Mouse (Mus musculus) adrenal gland, adult (tissue): ENCODE results near the gene Cldn15.
"Not testable (repeated sequence)": the region's sequence is repeated elsewhere in the genome, so short reads cannot be mapped to it uniquely, and the experiment has no call there.

ENCODE experiments used
- DNase-seq, 2 experiments: peaks; one replicate each; pipeline ENCODE4 v3.0.0; 2022 to 2023; ENCODE audit warnings: low spot score in 1 of 2; ENCODE audit not compliant: inconsistent age in 2 of 2

Gene Cldn15

DNA sequence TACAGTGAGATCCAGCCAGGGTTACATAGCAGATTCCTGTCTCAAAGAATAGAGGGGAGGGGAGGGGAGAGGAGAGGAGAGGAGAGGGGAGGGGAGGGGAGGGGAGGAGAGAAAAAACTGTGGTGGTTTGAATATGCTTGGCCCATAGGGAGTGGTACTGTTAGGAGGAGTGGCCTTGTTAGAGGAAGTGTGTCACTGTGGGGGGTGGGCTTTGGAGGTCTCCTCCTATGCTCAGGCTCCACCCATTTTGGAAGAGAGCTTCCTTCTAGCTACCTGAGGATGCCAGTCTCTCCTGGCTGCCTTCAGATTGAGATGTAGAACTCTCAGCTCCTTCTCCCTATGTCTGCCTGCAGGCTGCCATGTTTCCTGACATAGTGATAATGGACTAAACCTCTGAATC lies 18.5 kb upstream of the Cldn15 start:
- DNase-seq, result no peak

- DNase-seq, result not testable (repeated sequence)
Measured at GRCm38 (mm10) chr5:136949551-136950336, 16.7 kb upstream of the Cldn15 start.

- DNase-seq, result no peak
Measured at GRCm38 (mm10) chr5:136950521-136950920, 15.9 kb upstream of the Cldn15 start.

DNA sequence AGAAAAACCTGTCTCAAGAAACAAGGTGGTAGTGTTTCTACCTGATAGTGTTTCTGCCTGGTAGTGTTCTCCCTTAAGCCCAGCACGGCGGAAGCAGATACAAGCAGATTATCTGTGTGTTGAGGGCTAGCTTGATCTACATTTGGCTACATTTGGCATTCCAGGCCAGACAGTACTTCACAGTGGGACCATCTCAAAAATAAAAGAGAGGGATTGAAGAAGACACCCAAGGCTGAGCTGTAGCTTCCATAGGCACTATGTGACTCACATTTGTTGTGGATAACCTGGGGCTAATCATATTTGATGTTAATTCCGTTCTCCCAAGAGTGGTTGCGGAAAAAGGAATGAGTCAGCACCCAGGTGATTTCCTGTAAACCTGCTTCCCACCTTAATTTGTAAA lies 14.3 kb upstream of the Cldn15 start:
- no peak for DNase-seq

DNA sequence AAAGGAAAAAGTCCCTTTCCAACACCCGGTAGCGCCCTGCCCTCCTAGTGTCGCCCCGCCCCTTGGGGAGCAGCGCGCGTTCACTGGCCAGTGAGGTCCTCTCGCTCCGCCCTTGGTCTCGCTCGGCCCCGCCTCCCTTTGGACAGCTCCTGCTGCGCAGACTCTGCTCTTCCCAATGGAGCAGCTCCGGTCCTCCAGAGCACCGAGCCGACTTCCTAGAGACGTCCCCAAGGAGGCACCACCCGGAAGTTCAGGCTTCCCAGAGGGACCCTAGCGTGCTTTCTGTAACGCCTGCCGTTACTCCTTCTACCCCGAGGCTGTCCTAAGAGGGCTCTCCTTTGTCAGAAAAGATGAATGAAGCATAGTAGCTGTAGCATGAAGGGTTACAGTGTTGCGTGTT lies 13.4 kb upstream of the Cldn15 start, which contains the start of gene Fis1:
Fis1 (plus strand) TSS at position 261 of the 400 bp plus-strand sequence.
- peak; percentile 98 to 99 for DNase-seq

DNA sequence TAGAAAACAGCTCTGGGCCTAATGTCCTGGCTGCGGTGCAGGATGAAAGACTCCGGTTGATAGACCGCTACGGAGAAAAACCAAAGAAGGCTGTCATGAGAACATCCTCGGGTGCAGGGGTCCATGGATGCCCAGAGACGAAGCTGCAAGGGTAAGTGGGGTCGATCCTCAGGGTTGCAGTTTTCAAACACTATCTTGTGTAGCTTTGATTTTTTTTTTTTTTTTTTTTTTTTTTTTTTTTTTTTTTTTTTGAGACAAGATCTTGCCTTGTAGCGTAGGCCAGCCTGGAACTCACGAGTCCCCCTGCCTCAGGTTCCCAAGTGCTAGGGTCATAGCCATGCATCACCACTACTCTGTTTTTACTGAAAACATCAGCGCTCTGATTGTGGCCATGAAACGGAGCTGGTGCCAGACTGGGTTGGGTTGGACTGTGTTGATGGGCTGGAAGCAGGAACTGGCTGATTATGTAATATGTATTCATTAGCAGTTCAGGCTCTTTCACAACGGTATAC lies 12.9 kb upstream of the Cldn15 start:
- DNase-seq, result peak; percentile 54 to 84

DNA sequence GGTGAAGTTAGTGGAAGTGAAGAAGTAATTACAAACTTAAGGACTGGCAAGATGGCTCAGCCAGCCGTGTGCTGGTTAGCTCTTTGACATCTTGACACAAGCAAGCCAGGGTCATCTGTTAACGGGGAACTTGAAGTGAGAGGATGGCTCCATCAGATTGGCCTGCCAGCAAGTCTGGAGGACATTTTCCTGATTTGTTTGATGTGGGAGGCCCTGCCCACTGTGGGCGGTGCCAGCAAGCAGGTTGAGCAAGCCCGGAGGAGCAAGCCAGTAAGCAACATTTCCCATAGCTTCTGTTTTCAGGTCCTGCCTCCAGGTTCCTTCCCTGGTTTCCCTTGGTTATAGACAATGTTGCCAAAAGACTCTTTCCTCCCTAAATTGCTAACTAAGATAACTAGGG lies 10.8 kb upstream of the Cldn15 start:
- DNase-seq, result no peak

GRCm38 (mm10) chr5:136957250-136957649 lies 9.2 kb upstream of the Cldn15 start:
- DNase-seq, result no peak

GRCm38 (mm10) chr5:136958991-136959605 lies 7.3 kb upstream of the Cldn15 start:
- DNase-seq, result no peak

DNA sequence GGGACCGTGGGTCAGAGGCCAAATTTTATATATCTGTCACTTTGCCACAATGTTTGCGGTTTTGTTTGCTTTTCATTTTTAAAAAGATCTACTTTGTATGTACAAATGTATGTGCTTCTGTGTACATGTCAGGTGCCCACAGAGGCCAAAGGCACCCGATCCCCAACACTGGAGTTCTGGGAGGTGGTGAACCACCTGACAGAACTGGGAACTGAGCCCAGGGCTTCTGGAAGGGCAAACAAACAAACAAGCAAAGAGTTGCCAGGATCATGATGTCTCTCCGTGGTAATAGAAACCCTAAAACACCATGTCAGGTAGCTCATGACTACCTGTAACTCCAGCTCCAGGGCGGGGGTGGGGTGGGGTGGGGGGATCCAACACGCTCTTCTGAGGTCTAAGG lies 6.4 kb upstream of the Cldn15 start:
- no peak for DNase-seq

- no peak for DNase-seq
Measured at GRCm38 (mm10) chr5:136961334-136961982, 5.0 kb upstream of the Cldn15 start.

GRCm38 (mm10) chr5:136961983-136962461 lies 4.4 kb upstream of the Cldn15 start:
- peak; percentile 92 to 99 for DNase-seq

- peak; percentile 80 to 94 for DNase-seq
Measured at GRCm38 (mm10) chr5:136962501-136962900, 3.9 kb upstream of the Cldn15 start.

DNA sequence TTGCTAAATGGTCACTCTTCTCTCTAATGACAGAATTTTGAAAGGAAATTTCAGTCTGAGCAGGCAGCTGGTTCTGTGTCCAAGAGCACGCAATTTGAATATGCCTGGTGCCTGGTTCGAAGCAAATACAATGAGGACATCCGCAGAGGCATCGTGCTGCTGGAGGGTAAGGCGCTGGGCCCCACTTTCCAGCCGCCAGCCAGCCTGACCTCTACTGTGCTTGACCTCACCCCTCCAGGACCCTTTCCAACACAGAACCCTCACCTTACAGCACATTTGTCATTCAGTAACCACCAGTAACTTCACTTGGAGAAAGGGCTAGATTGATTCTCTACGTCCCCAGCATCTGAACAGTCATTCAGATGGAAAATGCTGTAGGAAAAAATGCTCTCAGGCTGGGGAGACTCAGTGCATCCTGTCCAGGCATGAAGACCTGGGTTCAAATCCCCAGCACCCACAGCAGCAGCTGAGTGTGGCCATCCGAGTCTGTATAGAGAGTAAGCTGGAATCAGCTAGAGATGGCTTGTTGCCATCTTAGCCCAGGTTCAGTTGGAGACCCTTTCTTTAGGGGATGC lies 3.4 kb upstream of the Cldn15 start:
- no peak for DNase-seq

GRCm38 (mm10) chr5:136965210-136965609 lies 1.2 kb upstream of the Cldn15 start:
- no peak for DNase-seq

DNA sequence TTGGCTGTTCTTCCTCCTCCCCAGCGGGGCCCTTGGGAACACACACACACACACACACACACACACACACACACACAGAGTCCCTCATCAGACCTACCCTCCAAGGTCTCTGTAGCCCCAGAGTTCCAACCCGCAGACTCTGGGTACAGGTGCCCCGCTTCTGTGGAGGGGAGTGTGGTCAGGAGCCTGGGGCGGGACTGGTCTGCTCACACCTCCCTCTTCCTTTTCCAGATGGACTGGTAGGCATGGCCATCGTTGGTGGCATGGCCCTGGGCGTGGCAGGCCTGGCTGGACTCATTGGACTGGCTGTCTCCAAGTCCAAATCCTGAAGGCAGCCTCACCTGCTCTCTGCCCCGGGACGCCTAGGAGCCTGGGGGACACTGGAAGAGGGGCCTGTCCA lies 730 bp upstream of the Cldn15 start:
- peak in 1 of 2 experiments; percentile 44 for DNase-seq

GRCm38 (mm10) chr5:136966861-136967455 lies 542 bp downstream of the Cldn15 start:
- peak in 1 of 2 experiments; percentile 51 for DNase-seq

DNA sequence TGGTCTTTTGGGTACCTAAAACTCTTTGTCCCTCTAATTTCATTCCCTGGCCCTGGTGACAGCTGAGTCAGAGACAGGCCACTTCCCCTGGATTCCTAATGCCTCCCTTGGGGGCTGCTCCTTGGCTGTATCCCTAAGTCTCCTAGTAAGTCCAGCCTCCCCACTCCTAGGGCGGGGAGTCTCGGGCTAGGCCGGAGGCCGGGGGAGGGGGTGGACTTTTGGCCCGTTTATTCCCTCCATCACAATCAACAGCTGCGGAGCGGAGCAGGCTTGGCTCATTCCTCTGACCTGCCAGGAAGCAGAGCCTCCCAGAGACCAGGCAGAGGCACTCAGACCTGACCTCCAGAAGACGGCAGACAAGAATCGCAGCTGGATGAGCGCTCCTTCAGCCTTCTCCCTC lies 1.2 kb downstream of the Cldn15 start:
- peak; percentile 73 to 82 for DNase-seq

- DNase-seq, result peak; percentile 79 to 92
Measured at GRCm38 (mm10) chr5:136970703-136971102, 4.3 kb downstream of the Cldn15 start.

- no peak for DNase-seq
Measured at GRCm38 (mm10) chr5:136973670-136974069, 7.3 kb downstream of the Cldn15 start.

DNA sequence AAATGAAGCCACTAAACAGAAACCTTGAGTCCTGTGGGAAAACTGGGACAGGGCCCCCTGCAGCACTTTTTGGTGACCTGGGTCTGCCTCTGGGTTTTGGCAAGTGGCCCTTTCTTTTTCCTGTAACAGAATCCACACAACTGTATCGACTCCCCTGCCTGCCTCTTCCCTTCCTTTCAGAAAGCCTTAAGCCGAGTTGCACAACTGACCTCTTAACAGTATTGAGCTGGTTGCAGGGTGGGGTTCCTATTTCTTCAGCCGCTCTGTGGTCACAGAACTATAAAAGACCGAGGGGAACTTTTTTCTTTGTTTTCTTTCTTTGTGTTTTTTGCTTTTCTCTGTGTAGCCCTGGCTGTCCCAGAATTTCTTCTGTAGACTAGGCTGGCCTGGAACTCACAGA lies 11.4 kb downstream of the Cldn15 start:
- no peak for DNase-seq
